Mouse (Mus musculus): Measurements from ENCODE around the gene Zfp644. TPM values are rescaled to one million over a fixed set of nuclear protein-coding genes. Genes with fewer than 3 reads are reported as not detected.

The Zfp644 gene
- total RNA-seq, 1 experiment, result 65.6 TPM

DNA sequence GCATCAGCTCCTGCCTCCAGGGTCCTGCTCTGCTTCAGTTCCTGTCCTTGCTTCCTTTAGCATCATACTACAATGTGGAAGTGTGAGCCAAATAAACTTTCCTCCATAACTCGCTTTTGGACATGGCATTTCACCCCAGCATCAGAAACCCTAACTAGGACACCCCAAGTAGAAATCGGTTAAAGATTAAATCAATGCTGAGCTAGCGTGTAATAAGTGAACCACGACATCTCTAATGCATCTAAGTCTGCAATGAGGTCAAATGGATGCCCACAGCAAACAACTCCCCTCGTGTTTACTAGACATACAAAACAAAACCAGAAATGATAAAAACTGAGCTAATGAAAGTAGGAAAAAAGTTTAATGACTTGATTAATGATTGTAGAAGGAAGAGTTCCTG, 92.7 kb downstream of the Zfp644 start:
- no peak overlapping the region for H3K27ac ChIP-seq (ENCODE audit: insufficient read depth, low read depth, low read length, poor library complexity, severe bottlenecking)
- H3K9ac ChIP-seq (ENCODE audit: insufficient read depth, low read depth, low read length, poor library complexity, severe bottlenecking), result no peak overlapping the region
- no peaks in the 10 kb centered on the region for H3K9me3 ChIP-seq (ENCODE audit: control insufficient read depth, insufficient read depth, low read depth, low read length)
- in situ Hi-C loops (cut with MboI; ENCODE audit: low sequenced_read_pairs in 2 of 2, unreplicated experiment in 2 of 2), result no loop called here
- H3K4me1 ChIP-seq (ENCODE audit: control insufficient read depth in 2 of 2, insufficient read depth in 2 of 2, low read length in 2 of 2, poor library complexity in 1 of 2), result 0 out of 4 replicates have a peak, but pooled peaks cover 0 to 2% of the 10 kb centered on the region in 2 experiments
- H3K36me3 ChIP-seq (ENCODE audit: control insufficient read depth, insufficient read depth, low read length, poor library complexity, severe bottlenecking), result peaks cover 2% of the 10 kb centered on the region
- no peak for TF ChIP-seq MAFK (IDR thresholded peaks at IDR 0.05; ENCODE audit: insufficient read depth, low read depth, low read length)
- no peak for TF ChIP-seq ZNF384 (IDR thresholded peaks at IDR 0.05; ENCODE audit: low read depth, low read length)
- no peak for TF ChIP-seq ZC3H11A (IDR thresholded peaks at IDR 0.05; ENCODE audit: borderline replicate concordance, low read depth, low read length)
- TF ChIP-seq CHD2 (IDR thresholded peaks at IDR 0.05; ENCODE audit: low read depth, low read length), result no peak
- TF ChIP-seq HCFC1 (IDR thresholded peaks at IDR 0.05; ENCODE audit: borderline replicate concordance, insufficient read depth, low read length), result no peak
- no peak for DNase-seq (ENCODE audit: low read depth, low spot score)
- no peak overlapping the region for H3K4me3 ChIP-seq (ENCODE audit: insufficient read depth in 1 of 2, low read depth in 1 of 2, low read length in 2 of 2, poor library complexity in 1 of 2, severe bottlenecking in 1 of 2)

- Histone ChIP-seq H3K4me3 (ENCODE audit: insufficient read depth in 1 of 2, low read depth in 1 of 2, low read length in 2 of 2, poor library complexity in 1 of 2, severe bottlenecking in 1 of 2) (no peak overlapping the region), H3K9me3 (ENCODE audit: control insufficient read depth, insufficient read depth, low read depth, low read length) (no peaks in the 10 kb centered on the region), H3K4me1 (ENCODE audit: control insufficient read depth in 2 of 2, insufficient read depth in 2 of 2, low read length in 2 of 2, poor library complexity in 1 of 2) (0 out of 4 replicates have a peak, but pooled peaks cover 0 to 2% of the 10 kb centered on the region in 2 experiments), H3K27ac (ENCODE audit: insufficient read depth, low read depth, low read length, poor library complexity, severe bottlenecking) (no peak overlapping the region), H3K9ac (ENCODE audit: insufficient read depth, low read depth, low read length, poor library complexity, severe bottlenecking) (no peak overlapping the region), H3K36me3 (ENCODE audit: control insufficient read depth, insufficient read depth, low read length, poor library complexity, severe bottlenecking) (peaks cover 2% of the 10 kb centered on the region; the same call in 1 of the 2 replicates)
- TF ChIP-seq MAFK (IDR thresholded peaks at IDR 0.05; ENCODE audit: insufficient read depth, low read depth, low read length), result no peak
- no peak for TF ChIP-seq ZC3H11A (IDR thresholded peaks at IDR 0.05; ENCODE audit: borderline replicate concordance, low read depth, low read length)
- TF ChIP-seq ZNF384 (IDR thresholded peaks at IDR 0.05; ENCODE audit: low read depth, low read length), result no peak
- no peak for TF ChIP-seq CHD2 (IDR thresholded peaks at IDR 0.05; ENCODE audit: low read depth, low read length)
- TF ChIP-seq HCFC1 (IDR thresholded peaks at IDR 0.05; ENCODE audit: borderline replicate concordance, insufficient read depth, low read length), result no peak
- no peak for DNase-seq (ENCODE audit: low read depth, low spot score)
- in situ Hi-C loops (cut with MboI; ENCODE audit: low sequenced_read_pairs in 2 of 2, unreplicated experiment in 2 of 2), result no loop called here
These were observed 97.6 kb downstream of the Zfp644 start for GRCm38 (mm10) chr5:106599482-106599881.

DNA sequence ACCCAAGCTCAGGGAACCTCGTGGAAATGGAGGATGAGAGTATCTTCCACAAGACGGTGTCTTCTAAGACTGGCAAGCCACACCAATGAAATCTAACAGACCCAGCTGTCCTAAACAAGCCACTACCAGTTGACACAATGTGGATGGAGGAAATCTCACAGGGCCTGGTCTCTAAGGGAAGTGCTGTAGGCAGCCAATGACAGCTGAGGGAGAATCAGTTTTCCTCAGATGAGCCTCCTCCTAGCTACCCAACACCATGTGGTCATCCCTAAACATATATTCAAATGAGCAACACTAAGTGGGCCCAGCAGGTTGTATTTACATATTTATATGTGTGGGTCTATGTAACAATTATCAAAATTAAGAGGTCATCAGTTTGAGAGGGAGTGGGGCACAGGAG, 99.6 kb downstream of the Zfp644 start:
- Histone ChIP-seq H3K4me3 (ENCODE audit: insufficient read depth in 1 of 2, low read depth in 1 of 2, low read length in 2 of 2, poor library complexity in 1 of 2, severe bottlenecking in 1 of 2) (no peak overlapping the region), H3K9me3 (ENCODE audit: control insufficient read depth, insufficient read depth, low read depth, low read length) (no peaks in the 10 kb centered on the region)
- in situ Hi-C loops (cut with MboI; ENCODE audit: low sequenced_read_pairs in 2 of 2, unreplicated experiment in 2 of 2), result no loop called here

DNA sequence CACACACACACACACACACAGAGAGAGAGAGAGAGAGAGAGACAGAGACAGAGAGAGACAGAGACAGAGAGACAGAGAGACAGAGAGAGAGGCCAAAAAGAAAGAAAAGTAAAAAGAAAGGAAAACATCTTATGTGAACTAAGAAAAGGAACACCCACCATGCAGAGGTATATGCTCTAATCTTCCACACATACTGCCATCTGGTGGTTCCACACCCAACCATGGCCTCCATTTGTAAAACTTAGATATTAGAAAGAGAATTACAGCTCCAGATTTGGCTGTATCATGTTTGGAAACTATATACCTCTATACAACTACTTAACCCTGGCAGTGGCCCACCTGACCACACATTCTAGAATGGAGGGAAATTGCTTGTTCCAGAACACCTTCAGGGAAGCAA, 102.7 kb downstream of the Zfp644 start:
- DNase-seq (ENCODE audit: low read depth, low spot score), result no peak
- TF ChIP-seq CHD2 (IDR thresholded peaks at IDR 0.05; ENCODE audit: low read depth, low read length), result no peak
- no peak for TF ChIP-seq ZNF384 (IDR thresholded peaks at IDR 0.05; ENCODE audit: low read depth, low read length)
- TF ChIP-seq ZC3H11A (IDR thresholded peaks at IDR 0.05; ENCODE audit: borderline replicate concordance, low read depth, low read length), result no peak
- TF ChIP-seq HCFC1 (IDR thresholded peaks at IDR 0.05; ENCODE audit: borderline replicate concordance, insufficient read depth, low read length), result no peak
- no peak for TF ChIP-seq MAFK (IDR thresholded peaks at IDR 0.05; ENCODE audit: insufficient read depth, low read depth, low read length)
- no peaks in the 10 kb centered on the region for H3K4me1 ChIP-seq (ENCODE audit: control insufficient read depth in 2 of 2, insufficient read depth in 2 of 2, low read length in 2 of 2, poor library complexity in 1 of 2)
- no peak overlapping the region for H3K9ac ChIP-seq (ENCODE audit: insufficient read depth, low read depth, low read length, poor library complexity, severe bottlenecking)
- no peaks in the 10 kb centered on the region for H3K36me3 ChIP-seq (ENCODE audit: control insufficient read depth, insufficient read depth, low read length, poor library complexity, severe bottlenecking)
- H3K27ac ChIP-seq (ENCODE audit: insufficient read depth, low read depth, low read length, poor library complexity, severe bottlenecking), result no peak overlapping the region
- in situ Hi-C loops (cut with MboI; ENCODE audit: low sequenced_read_pairs in 2 of 2, unreplicated experiment in 2 of 2), result no loop called here
- H3K4me3 ChIP-seq (ENCODE audit: insufficient read depth in 1 of 2, low read depth in 1 of 2, low read length in 2 of 2, poor library complexity in 1 of 2, severe bottlenecking in 1 of 2), result no peak overlapping the region
- H3K9me3 ChIP-seq (ENCODE audit: control insufficient read depth, insufficient read depth, low read depth, low read length), result no peaks in the 10 kb centered on the region

More for the DNA sequence above, 99.6 kb downstream of the Zfp644 start:
- Histone ChIP-seq H3K9ac (ENCODE audit: insufficient read depth, low read depth, low read length, poor library complexity, severe bottlenecking) (no peak overlapping the region), H3K27ac (ENCODE audit: insufficient read depth, low read depth, low read length, poor library complexity, severe bottlenecking) (no peak overlapping the region), H3K36me3 (ENCODE audit: control insufficient read depth, insufficient read depth, low read length, poor library complexity, severe bottlenecking) (peaks cover 2% of the 10 kb centered on the region; the same call in 1 of the 2 replicates), H3K4me1 (ENCODE audit: control insufficient read depth in 2 of 2, insufficient read depth in 2 of 2, low read length in 2 of 2, poor library complexity in 1 of 2) (no peaks in the 10 kb centered on the region)
- DNase-seq (ENCODE audit: low read depth, low spot score), result no peak
- TF ChIP-seq CHD2 (IDR thresholded peaks at IDR 0.05; ENCODE audit: low read depth, low read length) (no peak), ZC3H11A (IDR thresholded peaks at IDR 0.05; ENCODE audit: borderline replicate concordance, low read depth, low read length) (no peak), MAFK (IDR thresholded peaks at IDR 0.05; ENCODE audit: insufficient read depth, low read depth, low read length) (no peak), HCFC1 (IDR thresholded peaks at IDR 0.05; ENCODE audit: borderline replicate concordance, insufficient read depth, low read length) (no peak), ZNF384 (IDR thresholded peaks at IDR 0.05; ENCODE audit: low read depth, low read length) (no peak)

GRCm38 (mm10) chr5:106590686-106591085, 106.4 kb downstream of the Zfp644 start:
- in situ Hi-C loops (cut with MboI; ENCODE audit: low sequenced_read_pairs in 2 of 2, unreplicated experiment in 2 of 2), result no loop called here

More at GRCm38 (mm10) chr5:106590686-106591085, 106.4 kb downstream of the Zfp644 start:
- Histone ChIP-seq H3K4me1 (ENCODE audit: control insufficient read depth in 2 of 2, insufficient read depth in 2 of 2, low read length in 2 of 2, poor library complexity in 1 of 2) (no peaks in the 10 kb centered on the region), H3K4me3 (ENCODE audit: insufficient read depth in 1 of 2, low read depth in 1 of 2, low read length in 2 of 2, poor library complexity in 1 of 2, severe bottlenecking in 1 of 2) (no peak overlapping the region), H3K36me3 (ENCODE audit: control insufficient read depth, insufficient read depth, low read length, poor library complexity, severe bottlenecking) (no peaks in the 10 kb centered on the region), H3K9ac (ENCODE audit: insufficient read depth, low read depth, low read length, poor library complexity, severe bottlenecking) (no peak overlapping the region), H3K9me3 (ENCODE audit: control insufficient read depth, insufficient read depth, low read depth, low read length) (no peaks in the 10 kb centered on the region), H3K27ac (ENCODE audit: insufficient read depth, low read depth, low read length, poor library complexity, severe bottlenecking) (no peak overlapping the region)
- DNase-seq (ENCODE audit: low read depth, low spot score), result no peak
- no peak for TF ChIP-seq CHD2 (IDR thresholded peaks at IDR 0.05; ENCODE audit: low read depth, low read length)
- no peak for TF ChIP-seq HCFC1 (IDR thresholded peaks at IDR 0.05; ENCODE audit: borderline replicate concordance, insufficient read depth, low read length)
- no peak for TF ChIP-seq MAFK (IDR thresholded peaks at IDR 0.05; ENCODE audit: insufficient read depth, low read depth, low read length)
- TF ChIP-seq ZC3H11A (IDR thresholded peaks at IDR 0.05; ENCODE audit: borderline replicate concordance, low read depth, low read length), result no peak
- TF ChIP-seq ZNF384 (IDR thresholded peaks at IDR 0.05; ENCODE audit: low read depth, low read length), result no peak
